In genomic region chr17:74859298-74859697, GRCm38 (mm10) we compare ENCODE assay signal across 23 mouse cellular contexts.
DNase-seq lines count a peak whose midpoint lies in the region; ATAC-seq lines count a peak whose summit lies in the region.
"Had no signal": no experiment of that assay in that cellular context is flagged by ENCODE, and none has a peak within 500 bp of the region (broad histone marks: within the 10 kb centered on the region; RNA-seq: fewer than 3 reads in every experiment).

No protein-coding gene starts in this region.

- no peak overlapping the region for H3K4me2 ChIP-seq in lung, embryonic 16.5 days (ENCODE audit: low read depth, low read length)
- no peak overlapping the region for H3K4me2 ChIP-seq in stomach, embryonic 16.5 days (ENCODE audit: low read depth, low read length)
- H3K4me2 ChIP-seq: heart, embryonic 11.5 days; hindbrain, embryonic 14.5 days had no signal

- no peak for DNase-seq in heart, embryonic 10.5 days (ENCODE audit: low spot score)
- no peak for DNase-seq in heart, postnatal 10 days
- no peak for DNase-seq in lung, postnatal 14 days
- DNase-seq: adrenal gland, adult 2 months; adrenal gland, postnatal 14 days; cerebellum, adult 11 months; cerebellum, adult 2 months; cerebellum, adult 9-11 months; cerebellum, postnatal 25 days; forebrain, postnatal 0 days; gastrocnemius, postnatal 25 days; heart, adult 2 months; heart, postnatal 36 days had no signal

- no peak overlapping the region for H3K9ac ChIP-seq in lung, embryonic 16.5 days (ENCODE audit: low read length)
- H3K9ac ChIP-seq in stomach, embryonic 16.5 days (ENCODE audit: low read length), result no peak overlapping the region
- H3K9ac ChIP-seq: forebrain, postnatal 0 days; hindbrain, embryonic 14.5 days had no signal

- peak; percentile 20; the same call in 1 of the 2 replicates for ATAC-seq in lung, embryonic 16.5 days (ENCODE audit: low read depth)
- peak; percentile 33; the same call in 1 of the 2 replicates for ATAC-seq in stomach, embryonic 16.5 days (ENCODE audit: insufficient read depth, low FRiP score)
- ATAC-seq in frontal cortex, adult (ENCODE audit: low TSS enrichment), result no peak
- ATAC-seq: CD4-positive, CD25-positive, alpha-beta regulatory T cell, adult 4 months; forebrain, embryonic 14.5 days; forebrain, postnatal 0 days; hindbrain, postnatal 0 days; inflammation-experienced regulatory T-cells, adult 6 months had no signal

- H3K9me3 ChIP-seq in heart, embryonic 10.5 days, result no peaks in the 10 kb centered on the region
- H3K9me3 ChIP-seq in lung, embryonic 16.5 days (ENCODE audit: control insufficient read depth, low read length), result no peaks in the 10 kb centered on the region
- H3K9me3 ChIP-seq in stomach, embryonic 16.5 days (replicated peaks; ENCODE audit: control insufficient read depth, low read length), result no peaks in the 10 kb centered on the region
- H3K9me3 ChIP-seq: forebrain, embryonic 10.5 days had no signal

- H3K27me3 ChIP-seq in heart, embryonic 10.5 days (ENCODE audit: insufficient read depth, poor library complexity, severe bottlenecking), result no peaks in the 10 kb centered on the region
- H3K27me3 ChIP-seq in lung, embryonic 16.5 days (ENCODE audit: control insufficient read depth, insufficient read depth, low read depth, low read length), result no peaks in the 10 kb centered on the region
- no peaks in the 10 kb centered on the region for H3K27me3 ChIP-seq in stomach, embryonic 16.5 days (ENCODE audit: control insufficient read depth, insufficient read depth, low read length)

- peaks cover 3% of the 10 kb centered on the region; the same call in 1 of the 2 replicates for H3K36me3 ChIP-seq in heart, embryonic 10.5 days
- H3K36me3 ChIP-seq in lung, embryonic 16.5 days (ENCODE audit: control insufficient read depth, insufficient read depth, low read length), result no peaks in the 10 kb centered on the region
- H3K36me3 ChIP-seq in stomach, embryonic 16.5 days (ENCODE audit: control insufficient read depth, insufficient read depth, low read length), result no peaks in the 10 kb centered on the region
- H3K36me3 ChIP-seq: forebrain, embryonic 10.5 days had no signal

- H3K27ac ChIP-seq in heart, embryonic 10.5 days, result 0 out of 2 replicates have a peak overlapping the region, but pooled peaks have one; percentile 36
- H3K27ac ChIP-seq in lung, embryonic 16.5 days (ENCODE audit: low read length), result no peak overlapping the region
- no peak overlapping the region for H3K27ac ChIP-seq in stomach, embryonic 16.5 days (ENCODE audit: low read length)
- H3K27ac ChIP-seq: forebrain, embryonic 10.5 days; heart, adult 2 months; hindbrain, embryonic 14.5 days; hindbrain, postnatal 0 days had no signal

- intact Hi-C loops in heart, postnatal 10 days (cut with DNase I), result no loop called here

- 74% methylated on average over 2 of the region's 2 CpGs for WGBS in heart, embryonic 10.5 days
- 58% methylated on average over 2 of the region's 2 CpGs for WGBS in lung, embryonic 16.5 days
- 58% methylated on average over 2 of the region's 2 CpGs for WGBS in stomach, embryonic 16.5 days

- peaks cover 30% of the 10 kb centered on the region for H3K4me1 ChIP-seq in heart, embryonic 10.5 days
- peaks cover 7% of the 10 kb centered on the region for H3K4me1 ChIP-seq in lung, embryonic 16.5 days (replicated peaks; ENCODE audit: control insufficient read depth, insufficient read depth, low read length)
- peaks cover 3% of the 10 kb centered on the region; the same call in 1 of the 2 replicates for H3K4me1 ChIP-seq in stomach, embryonic 16.5 days (ENCODE audit: control insufficient read depth, insufficient read depth, low read length)

- no peak overlapping the region for H3K4me3 ChIP-seq in heart, embryonic 10.5 days
- H3K4me3 ChIP-seq in lung, embryonic 16.5 days (ENCODE audit: low read length), result no peak overlapping the region
- H3K4me3 ChIP-seq in stomach, embryonic 16.5 days (replicated peaks; ENCODE audit: low read length), result no peak overlapping the region
- H3K4me3 ChIP-seq: forebrain, embryonic 10.5 days; heart, adult 2 months had no signal
